Mouse (Mus musculus) central nervous system, embryonic 18 days (tissue): ENCODE results near the gene Bex4. TPM values are rescaled to one million over a fixed set of nuclear protein-coding genes. Genes with fewer than 3 reads are reported as not detected.

Experiments used
- polyA plus RNA-seq: library from polyadenylated mRNA; depleted of rRNA; stranded (reverse); fragments of >200 nt; gene quantifications from 2 replicates; pipeline ENCODE4 v1.2.3, GENCODE M21; 2012; rRNA removed

The Bex4 gene
- polyA plus RNA-seq: 121 and 130 TPM in 2 replicates

GRCm38 (mm10) chrX:136138827-136139639 is at the start of gene Bex4:
Bex4 (plus strand) TSS chrX:136138996.

DNA sequence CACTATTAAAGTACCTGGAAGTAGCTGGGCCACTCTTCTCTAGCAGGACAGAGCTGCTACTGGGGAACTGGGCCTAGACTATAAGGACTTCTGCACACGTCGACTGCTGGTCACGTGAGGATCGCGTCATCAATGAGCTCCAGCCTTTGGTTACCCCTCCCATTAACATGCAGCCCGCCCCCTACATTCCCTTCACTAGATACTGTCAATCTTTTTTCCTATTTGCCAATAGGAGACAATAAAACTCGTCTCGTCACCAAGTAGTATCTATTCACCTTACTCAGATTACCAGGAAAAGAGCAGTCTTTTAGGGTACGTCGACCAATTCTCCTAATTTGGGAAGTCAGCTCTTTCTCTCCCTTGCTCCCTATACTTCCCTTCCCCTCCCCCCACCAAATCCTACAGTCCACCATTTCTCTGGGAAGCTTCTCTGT is 33.3 kb downstream of the Bex4 start, which contains the start of gene Tceal8:
Tceal8 (minus strand) TSS at position 225 of the 434 bp plus-strand sequence.

Other genes with a start within 250 kb of the Bex4 start
- gene Arxes2, start 145.2 kb upstream of the Bex4 start, polyA plus RNA-seq: 152 and 170 TPM in 2 replicates
- 38.4 and 42.0 TPM in 2 replicates for gene Arxes1, start 105.6 kb upstream of the Bex4 start, polyA plus RNA-seq
- 511 and 531 TPM in 2 replicates for gene Bex2, start 70.8 kb upstream of the Bex4 start, polyA plus RNA-seq
- gene Nxf3, start 53.7 kb upstream of the Bex4 start, polyA plus RNA-seq: 0.15 and 0.22 TPM in 2 replicates
- 76.6 and 91.7 TPM in 2 replicates for gene Tceal8, start 33.3 kb downstream of the Bex4 start, polyA plus RNA-seq
- 59.0 and 64.1 TPM in 2 replicates for gene Tceal5, start 64.9 kb downstream of the Bex4 start, polyA plus RNA-seq
- 2.2 and 18.6 TPM in 2 replicates for gene Tceal7, start 75.8 kb downstream of the Bex4 start, polyA plus RNA-seq
- 258 and 266 TPM in 2 replicates for gene Bex1, start 76.5 kb downstream of the Bex4 start, polyA plus RNA-seq
- 179 and 188 TPM in 2 replicates for gene Tceal9, start 106.1 kb downstream of the Bex4 start, polyA plus RNA-seq
- 744 and 746 TPM in 2 replicates for gene Bex3, start 131.3 kb downstream of the Bex4 start, polyA plus RNA-seq